Mouse (Mus musculus): ENCODE results near the gene Mex3b. TPM values are rescaled to one million over a fixed set of nuclear protein-coding genes. Genes with fewer than 3 reads are reported as not detected.
A peak's percentile ranks its signal among the peaks of the same experiment; 100 is the strongest.

Mex3b gene
- total RNA-seq (2021), result 10 to 100 TPM; 10.2 to 13.7 TPM
- long read RNA-seq, experiment 1, partial matches to known transcripts, result 0 of 6 reads
- long read RNA-seq, experiment 1, other reads (novel, unspliced or antisense), result 2 of 6 reads
- long read RNA-seq, experiment 2, transcript Mex3b-201 (2 exons, 3,355 nt), result major isoform, 9 of 17 reads
- long read RNA-seq, experiment 2, partial matches to known transcripts, result 5 of 17 reads
- long read RNA-seq, experiment 2, other reads (novel, unspliced or antisense), result 3 of 17 reads

- DNase-seq (ENCODE audit: low spot score in 2 of 2), result peak; percentile 35 to 40
Observed at GRCm38 (mm10) chr7:82867271-82868121, at the start of gene Mex3b. TSS of gene Mex3b (plus strand) at chr7:82867333.

GRCm38 (mm10) chr7:82819541-82819940, 47.6 kb upstream of the Mex3b start:
- DNase-seq (ENCODE audit: low spot score in 2 of 2), result no peak

GRCm38 (mm10) chr7:82820661-82821060, 46.5 kb upstream of the Mex3b start:
- DNase-seq (ENCODE audit: low spot score in 2 of 2), result no peak

GRCm38 (mm10) chr7:82821501-82821900, 45.6 kb upstream of the Mex3b start:
- no peak for DNase-seq (ENCODE audit: low spot score in 2 of 2)

- no peak for DNase-seq (ENCODE audit: low spot score in 2 of 2)
Observed at GRCm38 (mm10) chr7:82822528-82822927, 44.6 kb upstream of the Mex3b start.

- no peak for DNase-seq (ENCODE audit: low spot score in 2 of 2)
Observed at GRCm38 (mm10) chr7:82828193-82828592, 38.9 kb upstream of the Mex3b start.

- DNase-seq (ENCODE audit: low spot score in 2 of 2), result no peak
Observed at GRCm38 (mm10) chr7:82829516-82829915, 37.6 kb upstream of the Mex3b start.

- DNase-seq (ENCODE audit: low spot score in 2 of 2), result no peak
Observed at GRCm38 (mm10) chr7:82834471-82834870, 32.7 kb upstream of the Mex3b start.

- DNase-seq (ENCODE audit: low spot score in 2 of 2), result no peak
Observed at GRCm38 (mm10) chr7:82838414-82838813, 28.7 kb upstream of the Mex3b start.

GRCm38 (mm10) chr7:82838965-82839675, 28.0 kb upstream of the Mex3b start:
- no peak for DNase-seq (ENCODE audit: low spot score in 2 of 2)

- DNase-seq (ENCODE audit: low spot score in 2 of 2), result no peak
Observed at GRCm38 (mm10) chr7:82842222-82842920, 24.8 kb upstream of the Mex3b start.

GRCm38 (mm10) chr7:82850756-82851155, 16.4 kb upstream of the Mex3b start:
- no peak for DNase-seq (ENCODE audit: low spot score in 2 of 2)

- no peak for DNase-seq (ENCODE audit: low spot score in 2 of 2)
Observed at GRCm38 (mm10) chr7:82851670-82852069, 15.5 kb upstream of the Mex3b start.

GRCm38 (mm10) chr7:82854195-82854766, 12.9 kb upstream of the Mex3b start:
- no peak for DNase-seq (ENCODE audit: low spot score in 2 of 2)

GRCm38 (mm10) chr7:82858611-82859010, 8.5 kb upstream of the Mex3b start:
- DNase-seq (ENCODE audit: low spot score in 2 of 2), result no peak

GRCm38 (mm10) chr7:82860626-82861025, 6.5 kb upstream of the Mex3b start:
- DNase-seq (ENCODE audit: low spot score in 2 of 2), result no peak

GRCm38 (mm10) chr7:82863341-82863740, 3.8 kb upstream of the Mex3b start:
- no peak for DNase-seq (ENCODE audit: low spot score in 2 of 2)

- no peak for DNase-seq (ENCODE audit: low spot score in 2 of 2)
Observed at GRCm38 (mm10) chr7:82864260-82864990, 2.7 kb upstream of the Mex3b start.

GRCm38 (mm10) chr7:82864991-82865771, 2.0 kb upstream of the Mex3b start:
- no peak for DNase-seq (ENCODE audit: low spot score in 2 of 2)
